Mouse (Mus musculus) hindbrain, embryonic 10.5 days (tissue): Measurements from ENCODE around the gene Lmod2. TPM values are rescaled to one million over a fixed set of nuclear protein-coding genes. Genes with fewer than 3 reads are reported as not detected.

Experiments used
- DNase-seq: peaks from one replicate; pipeline ENCODE4 v3.0.0-alpha.2; 2017; ENCODE audit warnings: low spot score
- H3K27ac ChIP-seq: fragments of 300-500 bp; sonication (generic); 2 replicates; pipeline ENCODE4 v1.5.1; 2016; ENCODE audit warnings: mild to moderate bottlenecking, moderate library complexity
- H3K27me3 ChIP-seq: fragments of 300-500 bp; sonication (generic); 2 replicates; pipeline ENCODE4 v1.6.1; 2016; ENCODE audit warnings: mild to moderate bottlenecking; ENCODE audit not compliant: poor library complexity, insufficient read depth, severe bottlenecking
- H3K36me3 ChIP-seq: fragments of 300-500 bp; sonication (generic); 2 replicates; pipeline ENCODE4 v1.6.1; 2016; ENCODE audit warnings: mild to moderate bottlenecking, moderate library complexity
- H3K4me1 ChIP-seq: fragments of 300-500 bp; sonication (generic); replicated peaks from 2 replicates; pipeline ENCODE4 v1.6.1; 2016; ENCODE audit warnings: mild to moderate bottlenecking
- H3K4me3 ChIP-seq: fragments of 300-500 bp; sonication (generic); 2 replicates; pipeline ENCODE4 v1.5.1; 2016; ENCODE audit warnings: mild to moderate bottlenecking, moderate library complexity
- H3K9me3 ChIP-seq: fragments of 300-500 bp; sonication (generic); 2 replicates; pipeline ENCODE4 v1.6.1; 2016; ENCODE audit warnings: mild to moderate bottlenecking, moderate library complexity
- WGBS: fragments of 180-500 bp; shearing (Covaris S2); methylation state at CpG from one replicate; pipeline ENCODE4 v1.1.7; 2016; 5-methylcytosine and 5-hydroxymethylcytosine counted together
- polyA plus RNA-seq: library from polyadenylated mRNA; unstranded; fragments of >200 nt; fragmentation: Nextera tagmentation; extraction: Ambion mirVana; gene quantifications from 2 replicates; pipeline ENCODE4 v1.2.1, GENCODE M21; 2016

Gene Lmod2
- polyA plus RNA-seq: not detected in 2 replicates

DNA sequence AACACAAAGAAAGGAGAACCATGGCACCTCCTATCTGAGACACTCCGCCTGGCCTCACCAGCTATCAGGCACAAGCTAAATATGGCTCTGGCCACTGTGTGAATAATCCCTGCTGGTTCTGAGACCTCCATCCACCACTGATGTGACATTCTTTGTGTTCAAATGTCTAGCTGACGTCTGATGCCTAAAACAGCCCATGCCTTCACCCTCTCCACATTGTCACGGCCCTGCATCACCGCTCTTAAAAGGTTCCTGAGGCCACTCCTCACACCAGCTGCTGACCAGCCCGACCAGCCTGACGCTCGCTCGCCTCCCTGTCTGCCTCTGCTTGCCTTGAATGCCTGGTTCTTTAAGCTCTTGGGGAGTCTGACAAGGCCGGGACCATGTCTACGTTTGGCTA, at the start of gene Lmod2:
Gene Lmod2 (plus strand): TSS at position 263 of the 400 bp plus-strand sequence.
- no peaks in the 10 kb centered on the region for H3K9me3 ChIP-seq
- H3K27ac ChIP-seq: no peak within 1 kb of the TSS
- H3K27me3 ChIP-seq: no peaks in the 10 kb centered on the region
- 0 out of 2 replicates have a peak, but pooled peaks cover 5% of the 10 kb centered on the region for H3K4me1 ChIP-seq
- 58% methylated on average over 10 of the region's 10 CpGs for WGBS
- H3K36me3 ChIP-seq: no peaks in the 10 kb centered on the region
- DNase-seq: no peak
- no peak within 1 kb of the TSS for H3K4me3 ChIP-seq

DNA sequence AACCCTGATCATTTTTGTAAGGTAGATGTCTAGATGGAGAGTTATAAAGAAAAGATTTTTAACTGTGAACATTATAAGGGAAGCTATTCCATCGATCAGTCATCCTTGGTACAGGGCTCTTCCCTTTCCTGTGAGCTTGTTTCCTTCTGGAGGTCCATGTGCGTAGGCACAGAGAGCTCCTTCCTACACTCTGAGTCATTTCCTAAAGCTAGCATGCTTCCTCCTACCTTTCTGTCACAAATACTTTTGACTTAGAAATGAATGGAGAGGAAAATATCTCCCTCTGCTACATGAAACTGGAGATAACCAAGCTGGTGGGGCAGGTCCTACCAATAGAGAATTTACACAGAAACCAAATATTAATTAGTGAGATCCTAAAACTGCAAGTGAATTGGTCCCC, 47.8 kb upstream of the Lmod2 start:
- Histone ChIP-seq H3K36me3 (no peaks in the 10 kb centered on the region), H3K4me1 (no peaks in the 10 kb centered on the region), H3K9me3 (no peaks in the 10 kb centered on the region), H3K27me3 (no peaks in the 10 kb centered on the region), H3K27ac (no peak overlapping the region), H3K4me3 (no peak overlapping the region)
- WGBS: 84% methylated on average over 2 of the region's 2 CpGs
- DNase-seq: no peak

DNA sequence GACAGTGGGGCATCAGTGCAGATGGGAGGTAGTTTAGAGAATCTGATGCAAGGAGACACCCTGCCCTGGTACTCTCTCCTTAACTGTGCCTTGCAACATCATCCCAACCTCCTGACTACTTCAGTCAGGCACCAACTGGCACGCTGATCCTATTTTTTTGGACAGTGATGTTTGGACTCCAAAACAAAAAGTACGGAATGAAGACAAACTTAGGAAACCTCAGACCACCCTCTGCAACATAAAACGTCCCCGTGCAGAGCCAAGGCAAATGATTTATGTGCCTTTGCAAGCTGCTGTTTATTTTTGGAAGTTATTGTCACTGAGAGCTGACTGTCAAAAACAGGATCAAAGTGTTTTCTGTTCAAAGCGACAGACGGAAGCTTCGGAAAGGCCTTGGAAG, 45.5 kb upstream of the Lmod2 start:
- no peaks in the 10 kb centered on the region for H3K9me3 ChIP-seq
- no peaks in the 10 kb centered on the region for H3K4me1 ChIP-seq
- no peaks in the 10 kb centered on the region for H3K27me3 ChIP-seq
- no peaks in the 10 kb centered on the region for H3K36me3 ChIP-seq
- 78% methylated on average over 7 of the region's 7 CpGs for WGBS
- no peak overlapping the region for H3K27ac ChIP-seq
- DNase-seq: no peak
- H3K4me3 ChIP-seq: no peak overlapping the region

DNA sequence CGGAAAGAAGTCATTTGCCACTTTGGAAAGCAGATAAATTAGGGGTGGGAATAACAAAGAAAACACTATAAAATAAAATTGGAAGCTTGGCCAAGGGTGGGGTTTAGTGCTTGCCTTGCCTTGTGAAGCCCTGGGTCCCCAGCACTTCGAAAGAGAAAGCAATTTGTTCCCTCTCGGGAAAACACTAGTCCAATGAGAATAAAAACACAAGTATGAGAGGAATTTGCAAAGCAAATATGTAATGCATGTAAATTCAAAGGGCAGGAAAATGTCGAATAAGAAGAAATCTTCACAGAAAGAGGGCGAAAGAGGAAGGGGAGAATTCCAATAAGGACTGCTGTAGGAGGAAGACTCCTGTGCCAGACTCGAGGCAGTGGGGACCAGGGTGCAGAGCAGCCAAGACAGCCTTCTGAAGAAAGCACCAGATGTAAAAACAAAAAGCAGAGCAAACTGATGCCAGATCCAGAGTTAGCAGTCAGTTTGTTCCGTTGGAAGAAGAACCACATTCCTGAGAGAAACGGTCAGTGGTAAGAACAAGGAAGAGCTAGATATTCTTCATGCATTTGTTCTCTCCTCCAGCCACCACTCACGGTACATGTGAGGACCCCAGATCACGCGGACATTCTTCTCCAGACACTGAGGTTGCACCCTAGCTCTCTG, 43.0 kb upstream of the Lmod2 start:
- no peak overlapping the region for H3K27ac ChIP-seq
- no peaks in the 10 kb centered on the region for H3K36me3 ChIP-seq
- no peaks in the 10 kb centered on the region for H3K9me3 ChIP-seq
- no peaks in the 10 kb centered on the region for H3K4me1 ChIP-seq
- no peaks in the 10 kb centered on the region for H3K27me3 ChIP-seq
- no peak overlapping the region for H3K4me3 ChIP-seq
- WGBS: 74% methylated on average over 11 of the region's 11 CpGs
- DNase-seq: no peak

DNA sequence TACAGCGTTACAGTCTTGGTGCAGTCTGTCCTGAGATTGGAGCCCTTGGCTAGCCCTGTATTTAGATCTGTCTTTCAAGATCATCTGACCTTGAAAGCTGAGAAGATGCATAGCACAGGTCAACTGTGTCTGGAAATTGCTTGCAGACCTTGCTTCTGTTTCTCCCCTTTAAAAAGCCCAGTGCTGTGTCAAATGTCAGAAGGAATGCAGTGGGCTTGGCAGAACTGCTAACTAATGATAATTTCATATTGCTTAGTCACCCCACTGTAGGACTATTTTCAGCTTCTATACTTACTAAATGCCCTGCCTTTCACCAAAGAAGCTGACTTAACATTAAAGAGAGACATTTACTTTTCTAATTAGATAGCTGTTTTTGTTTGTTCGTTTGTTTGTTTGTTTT, 42.1 kb upstream of the Lmod2 start:
- Histone ChIP-seq H3K4me1 (no peaks in the 10 kb centered on the region), H3K27me3 (no peaks in the 10 kb centered on the region), H3K4me3 (no peak overlapping the region), H3K9me3 (no peaks in the 10 kb centered on the region), H3K27ac (no peak overlapping the region), H3K36me3 (no peaks in the 10 kb centered on the region)
- no peak for DNase-seq
- whole genome bisulfite sequencing: 76% methylated on average over 2 of the region's 2 CpGs

DNA sequence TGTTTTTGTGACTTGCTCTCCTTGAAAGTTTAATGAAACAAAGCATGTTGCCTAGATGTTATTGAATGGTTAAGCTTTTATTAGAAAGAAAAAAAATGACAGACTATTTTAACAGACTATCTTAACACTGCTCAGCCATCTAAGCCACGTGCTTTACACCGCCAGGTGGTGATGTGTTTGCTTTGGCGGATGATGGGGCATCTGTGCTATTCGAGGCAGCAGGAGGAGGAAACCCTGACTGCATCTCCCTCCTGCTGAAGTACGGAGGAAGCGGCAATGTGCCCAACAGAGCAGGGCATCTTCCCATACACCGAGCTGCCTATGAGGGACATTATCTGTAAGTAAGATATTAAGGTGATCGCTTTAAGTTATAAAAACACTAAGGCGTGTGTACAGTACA, 33.5 kb upstream of the Lmod2 start:
- WGBS: 79% methylated on average over 9 of the region's 9 CpGs
- DNase-seq: no peak
- no peaks in the 10 kb centered on the region for H3K36me3 ChIP-seq
- H3K4me3 ChIP-seq: no peak overlapping the region
- H3K9me3 ChIP-seq: no peaks in the 10 kb centered on the region
- H3K27me3 ChIP-seq: no peaks in the 10 kb centered on the region
- H3K27ac ChIP-seq: no peak overlapping the region
- no peaks in the 10 kb centered on the region for H3K4me1 ChIP-seq

DNA sequence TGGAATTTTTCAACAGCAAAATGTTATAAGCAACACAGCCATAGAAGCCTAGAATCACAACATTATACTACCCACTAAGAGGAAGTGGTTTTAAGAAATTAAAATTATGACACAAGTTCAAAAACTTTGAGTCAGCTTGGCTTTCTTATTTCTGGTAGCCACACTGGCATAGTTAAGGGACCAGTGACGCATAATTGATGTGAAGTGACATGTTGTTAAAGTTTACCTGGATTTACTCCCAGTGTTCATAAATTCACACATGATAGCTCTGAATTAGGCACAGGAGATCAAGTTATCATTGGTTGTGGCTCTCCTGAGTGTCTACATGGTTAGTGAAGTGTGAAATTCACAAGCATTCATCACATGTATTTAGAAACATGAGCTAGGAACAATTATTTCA, 32.7 kb upstream of the Lmod2 start:
- Histone ChIP-seq H3K36me3 (no peaks in the 10 kb centered on the region), H3K4me3 (no peak overlapping the region), H3K27ac (no peak overlapping the region), H3K27me3 (no peaks in the 10 kb centered on the region), H3K9me3 (no peaks in the 10 kb centered on the region), H3K4me1 (no peaks in the 10 kb centered on the region)
- no peak for DNase-seq
- WGBS: 93% methylated on average over 1 of the region's 1 CpGs

DNA sequence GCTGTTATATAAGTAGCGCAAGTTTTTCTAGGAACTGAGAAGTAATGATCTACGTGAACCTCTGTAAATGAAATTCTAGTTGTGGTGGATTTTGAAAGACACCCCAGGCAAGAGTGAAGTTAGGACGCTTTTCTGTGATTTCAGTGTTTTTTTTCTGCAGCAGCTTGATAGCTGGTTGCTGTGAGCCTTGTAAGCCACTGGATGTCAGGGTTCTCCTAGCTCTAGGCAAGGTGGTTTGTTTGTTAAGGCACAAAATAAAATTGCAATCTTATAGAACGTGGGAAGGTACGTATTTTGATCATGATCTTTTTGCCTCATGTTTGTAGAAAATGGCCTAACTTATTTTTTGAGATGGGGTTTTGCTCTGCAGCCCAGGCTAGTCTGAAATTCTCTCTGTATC, 28.6 kb upstream of the Lmod2 start:
- H3K27me3 ChIP-seq: no peaks in the 10 kb centered on the region
- no peak overlapping the region for H3K27ac ChIP-seq
- no peaks in the 10 kb centered on the region for H3K9me3 ChIP-seq
- H3K4me1 ChIP-seq: no peaks in the 10 kb centered on the region
- WGBS: 84% methylated on average over 5 of the region's 5 CpGs
- no peak for DNase-seq
- H3K36me3 ChIP-seq: no peaks in the 10 kb centered on the region
- H3K4me3 ChIP-seq: no peak overlapping the region

DNA sequence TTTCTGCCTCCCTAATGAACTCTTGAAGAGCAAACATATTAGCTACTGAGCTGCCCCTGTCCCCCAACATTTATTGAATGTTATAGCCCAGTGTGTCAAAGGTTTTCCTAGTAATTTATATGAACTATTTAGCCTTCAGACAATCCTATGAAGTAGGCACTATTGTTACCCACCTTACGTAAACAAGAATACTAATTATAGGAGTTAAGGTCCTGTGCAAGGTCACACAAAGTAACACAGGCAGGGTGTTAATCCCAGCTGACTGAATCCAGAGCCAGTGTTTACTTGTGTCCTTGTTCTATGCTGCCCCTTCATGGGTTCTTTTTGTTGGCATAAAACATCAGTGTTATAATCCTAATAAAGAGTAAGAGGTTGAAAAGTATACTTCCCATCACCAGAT, 27.9 kb upstream of the Lmod2 start:
- no peaks in the 10 kb centered on the region for H3K27me3 ChIP-seq
- no peak overlapping the region for H3K27ac ChIP-seq
- no peaks in the 10 kb centered on the region for H3K9me3 ChIP-seq
- no peak for DNase-seq
- WGBS: 90% methylated on average over 1 of the region's 1 CpGs
- no peak overlapping the region for H3K4me3 ChIP-seq
- no peaks in the 10 kb centered on the region for H3K36me3 ChIP-seq
- no peaks in the 10 kb centered on the region for H3K4me1 ChIP-seq

DNA sequence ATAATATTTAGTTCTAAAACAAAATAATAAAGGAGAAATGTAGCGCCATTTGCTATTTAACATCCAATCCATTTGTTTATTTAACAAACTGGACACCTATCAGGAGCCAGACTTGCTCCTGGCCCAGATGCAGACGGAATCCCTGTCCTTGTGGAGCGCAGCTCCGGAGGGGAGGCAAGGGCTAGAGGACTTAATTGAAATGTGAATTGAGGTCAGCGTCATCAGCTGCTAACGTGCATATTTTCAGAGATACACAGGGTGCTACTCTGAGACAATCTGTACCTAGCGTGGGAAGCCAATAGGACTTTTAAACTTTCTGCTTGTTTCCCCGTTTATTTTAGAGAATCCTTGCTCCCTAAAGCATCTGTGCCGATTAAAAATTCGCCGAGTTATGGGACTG, 27.3 kb upstream of the Lmod2 start:
- 82% methylated on average over 11 of the region's 11 CpGs for WGBS
- Histone ChIP-seq H3K9me3 (no peaks in the 10 kb centered on the region), H3K4me3 (no peak overlapping the region), H3K36me3 (no peaks in the 10 kb centered on the region), H3K27ac (no peak overlapping the region), H3K27me3 (no peaks in the 10 kb centered on the region), H3K4me1 (no peaks in the 10 kb centered on the region)
- no peak for DNase-seq

DNA sequence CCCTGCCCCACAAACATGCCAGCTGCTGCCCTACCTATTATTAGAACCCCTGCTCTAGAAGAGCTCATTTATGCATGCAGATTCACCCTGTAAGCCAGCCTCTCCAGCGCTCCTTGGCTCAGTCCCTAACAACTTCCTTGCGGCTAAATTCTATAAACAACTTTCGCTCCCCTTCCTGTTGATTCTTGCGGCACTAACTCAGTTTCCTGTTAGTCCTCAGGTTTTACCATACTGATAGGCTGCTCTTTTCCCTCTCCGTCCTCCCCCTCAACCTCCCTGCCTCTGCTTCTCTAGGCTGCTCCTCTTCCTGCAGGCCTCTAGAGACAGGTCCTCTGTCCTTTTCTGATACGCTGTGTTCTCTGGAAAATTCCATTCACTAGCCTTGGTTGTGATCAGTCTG, 26.4 kb upstream of the Lmod2 start:
- H3K27ac ChIP-seq: no peak overlapping the region
- H3K4me1 ChIP-seq: no peaks in the 10 kb centered on the region
- DNase-seq: no peak
- H3K36me3 ChIP-seq: no peaks in the 10 kb centered on the region
- no peaks in the 10 kb centered on the region for H3K9me3 ChIP-seq
- 84% methylated on average over 6 of the region's 6 CpGs for WGBS
- H3K27me3 ChIP-seq: no peaks in the 10 kb centered on the region
- H3K4me3 ChIP-seq: no peak overlapping the region

DNA sequence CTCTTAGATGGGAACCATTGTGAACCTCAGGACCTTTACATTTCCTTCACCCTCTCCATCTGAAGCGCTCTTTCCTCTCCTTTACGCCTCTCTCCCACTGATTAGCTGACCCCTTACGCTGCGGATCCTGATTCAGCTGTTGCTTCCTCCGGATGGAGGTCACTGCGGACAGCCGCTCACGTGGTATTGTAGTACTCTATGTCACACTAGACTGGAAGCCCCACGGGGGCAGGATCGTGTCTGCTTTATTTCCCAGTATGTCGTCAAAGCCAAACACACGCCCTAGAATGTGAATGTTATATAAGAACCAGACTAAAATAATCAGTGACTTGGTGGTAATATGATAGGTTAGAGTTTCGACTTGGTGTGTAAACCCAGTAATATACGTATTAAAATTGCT, 25.1 kb upstream of the Lmod2 start:
- H3K4me1 ChIP-seq: no peaks in the 10 kb centered on the region
- no peaks in the 10 kb centered on the region for H3K36me3 ChIP-seq
- no peak overlapping the region for H3K27ac ChIP-seq
- DNase-seq: no peak
- no peak overlapping the region for H3K4me3 ChIP-seq
- 88% methylated on average over 14 of the region's 14 CpGs for WGBS
- H3K9me3 ChIP-seq: no peaks in the 10 kb centered on the region
- H3K27me3 ChIP-seq: no peaks in the 10 kb centered on the region

DNA sequence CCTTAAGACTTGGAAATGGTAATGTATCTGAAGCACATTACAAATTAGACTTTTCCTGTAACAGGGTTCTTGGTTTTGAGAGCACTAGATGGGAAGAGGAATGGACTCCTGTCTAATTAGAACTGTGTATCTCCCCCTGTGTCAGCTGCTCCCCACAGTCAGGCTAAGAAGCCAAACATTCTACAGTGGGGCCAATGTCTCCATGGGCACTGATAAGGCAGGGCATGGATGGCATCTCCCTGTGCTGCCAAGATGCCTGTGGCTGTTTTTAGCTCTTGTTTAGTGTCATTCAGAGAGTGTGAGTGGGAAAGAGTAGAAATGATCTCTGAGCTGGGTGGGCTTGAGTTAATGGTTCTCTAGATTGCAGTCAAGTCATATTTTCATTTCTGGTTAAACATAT, 24.2 kb upstream of the Lmod2 start:
- Histone ChIP-seq H3K9me3 (no peaks in the 10 kb centered on the region), H3K27me3 (no peaks in the 10 kb centered on the region), H3K4me3 (no peak overlapping the region), H3K27ac (no peak overlapping the region), H3K4me1 (no peaks in the 10 kb centered on the region), H3K36me3 (no peaks in the 10 kb centered on the region)
- no peak for DNase-seq

DNA sequence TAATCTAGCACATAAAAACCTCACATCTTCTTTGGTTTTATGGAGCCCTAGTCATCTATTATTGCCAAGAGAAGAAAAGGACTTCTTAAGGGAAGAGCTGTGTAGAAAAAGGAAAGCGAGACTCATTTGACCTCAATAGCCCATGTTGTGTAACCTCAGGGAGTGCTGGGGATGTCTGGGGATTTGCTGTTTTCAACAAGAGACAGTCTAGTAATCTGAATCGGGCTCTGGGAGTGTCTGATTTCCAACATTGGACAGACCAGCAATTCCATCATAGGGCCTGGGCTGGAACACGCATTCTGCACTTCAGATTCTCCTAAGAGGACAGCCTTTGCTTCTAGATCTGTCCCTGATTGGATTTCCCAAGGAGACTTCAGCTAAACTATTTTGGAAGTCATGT, 14.1 kb upstream of the Lmod2 start:
- no peak overlapping the region for H3K4me3 ChIP-seq
- no peaks in the 10 kb centered on the region for H3K9me3 ChIP-seq
- H3K27me3 ChIP-seq: no peaks in the 10 kb centered on the region
- H3K36me3 ChIP-seq: no peaks in the 10 kb centered on the region
- WGBS: 78% methylated on average over 3 of the region's 3 CpGs
- no peak for DNase-seq
- H3K4me1 ChIP-seq: peaks cover 12% of the 10 kb centered on the region; the same call in 1 of the 2 replicates
- no peak overlapping the region for H3K27ac ChIP-seq
